Mouse (Mus musculus) G1E (cell line): Measurements from ENCODE around the gene Oaz3.

Experiments used
- CTCF ChIP-seq: IDR thresholded peaks from 2 replicates; pipeline ENCODE4 v1.5.1; 2012; ENCODE audit warnings: low read depth, low read length, inconsistent platforms, mixed read lengths
- GATA1 ChIP-seq: IDR thresholded peaks from 2 replicates; pipeline ENCODE4 v1.6.1; 2012; ENCODE audit warnings: borderline replicate concordance, low read length, inconsistent platforms, mixed read lengths
- TAL1 ChIP-seq: conservative IDR thresholded peaks from 2 replicates; pipeline ENCODE4 v1.6.1; 2012; ENCODE audit warnings: low read depth, low read length, inconsistent platforms, mixed read lengths

DNA sequence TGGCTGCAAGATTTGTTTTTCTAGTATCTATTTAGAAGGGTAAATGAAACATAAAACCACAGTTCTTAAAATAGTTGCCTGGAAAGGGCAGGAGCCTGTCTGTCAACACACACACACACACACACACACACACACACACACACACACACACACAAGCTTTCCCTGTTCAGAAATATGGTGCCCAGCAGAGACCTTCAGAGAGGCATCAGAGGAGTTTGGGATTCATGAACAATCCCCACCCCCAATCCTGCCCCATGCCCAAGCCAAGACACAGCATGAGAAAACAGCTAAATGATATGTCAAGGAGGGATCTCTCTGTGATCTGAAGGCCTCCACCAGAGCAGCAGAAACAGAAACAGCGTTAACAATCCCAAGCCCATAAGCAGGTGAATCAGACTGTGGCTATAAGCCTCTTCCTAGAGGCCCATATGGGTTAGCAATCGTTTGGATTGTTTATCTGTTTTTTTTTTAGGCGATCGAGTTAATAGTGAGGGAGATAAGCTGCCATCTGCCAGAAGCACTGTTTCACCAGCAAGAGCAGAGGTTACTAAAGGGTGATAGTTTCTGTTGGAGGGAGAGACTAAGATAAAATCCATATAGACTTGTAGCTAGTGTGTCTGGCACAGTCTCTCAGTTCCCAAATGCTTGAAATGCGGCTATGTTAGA, 30.0 kb upstream of the Oaz3 start:
- TF ChIP-seq CTCF (no peak), TAL1 (no peak), GATA1 (no peak)
